Mouse (Mus musculus) CD4-positive, CD25-positive, alpha-beta regulatory T cell, adult 4 months (primary cell): ENCODE measurements around the gene Coa6. TPM values are rescaled to one million over a fixed set of nuclear protein-coding genes. Genes with fewer than 3 reads are reported as not detected.
A peak's percentile ranks its signal among the peaks of the same experiment; 100 is the strongest.
"Not testable (repeated sequence)": the region's sequence is repeated elsewhere in the genome, so short reads cannot be mapped to it uniquely, and the experiment has no call there.

Experiments
- ATAC-seq: one replicate; pipeline ENCODE4 v1.8.0; 2017
- polyA plus RNA-seq, 2 experiments: library from polyadenylated mRNA; unstranded; fragments of 100-300 nt; shearing (Covaris generic); gene quantifications; one replicate each; pipeline ENCODE4 v1.2.1; 2017

Coa6 gene
- 10 to 100 TPM; 49.3 to 50.9 TPM for polyA plus RNA-seq

GRCm38 (mm10) chr8:126422174-126422919 is at the start of gene Coa6:
TSS of gene Coa6 (plus strand) at chr8:126422515.
- ATAC-seq = peak; percentile 98

GRCm38 (mm10) chr8:126379580-126379979 is 42.7 kb upstream of the Coa6 start:
- no peak for ATAC-seq

GRCm38 (mm10) chr8:126380141-126380540 is 42.2 kb upstream of the Coa6 start:
- no peak for ATAC-seq

- no peak for ATAC-seq
These were observed 41.0 kb upstream of the Coa6 start for GRCm38 (mm10) chr8:126381299-126381698.

- ATAC-seq = no peak
These were observed 40.1 kb upstream of the Coa6 start for GRCm38 (mm10) chr8:126382216-126382615.

- ATAC-seq = no peak
These were observed 39.6 kb upstream of the Coa6 start for GRCm38 (mm10) chr8:126382749-126383148.

GRCm38 (mm10) chr8:126387566-126387965 is 34.7 kb upstream of the Coa6 start:
- no peak for ATAC-seq

GRCm38 (mm10) chr8:126391541-126391940 is 30.8 kb upstream of the Coa6 start:
- ATAC-seq = no peak

- no peak for ATAC-seq
These were observed 26.9 kb upstream of the Coa6 start for GRCm38 (mm10) chr8:126395386-126395785.

- no peak for ATAC-seq
These were observed 26.4 kb upstream of the Coa6 start for GRCm38 (mm10) chr8:126395917-126396316.

- no peak for ATAC-seq
These were observed 24.0 kb upstream of the Coa6 start for GRCm38 (mm10) chr8:126398349-126398748.

- ATAC-seq = not testable (repeated sequence)
These were observed 17.8 kb upstream of the Coa6 start for GRCm38 (mm10) chr8:126404550-126404949.

- no peak for ATAC-seq
These were observed 17.3 kb upstream of the Coa6 start for GRCm38 (mm10) chr8:126405030-126405429.

GRCm38 (mm10) chr8:126420834-126421233 is 1.5 kb upstream of the Coa6 start:
- ATAC-seq = peak; percentile 8

- no peak for ATAC-seq
These were observed 595 bp downstream of the Coa6 start for GRCm38 (mm10) chr8:126422920-126423300.

- ATAC-seq = no peak
These were observed 1.8 kb downstream of the Coa6 start for GRCm38 (mm10) chr8:126424163-126424562.

GRCm38 (mm10) chr8:126424946-126425345 is 2.6 kb downstream of the Coa6 start:
- ATAC-seq = no peak

GRCm38 (mm10) chr8:126429635-126430034 is 7.3 kb downstream of the Coa6 start:
- no peak for ATAC-seq

- no peak for ATAC-seq
These were observed 11.5 kb downstream of the Coa6 start for GRCm38 (mm10) chr8:126433827-126434226.

- ATAC-seq = no peak
These were observed 16.6 kb downstream of the Coa6 start for GRCm38 (mm10) chr8:126438937-126439336.

- no peak for ATAC-seq
These were observed 28.8 kb downstream of the Coa6 start for GRCm38 (mm10) chr8:126451158-126451557.

GRCm38 (mm10) chr8:126455383-126455782 is 33.1 kb downstream of the Coa6 start:
- ATAC-seq = no peak

GRCm38 (mm10) chr8:126460274-126460673 is 38.0 kb downstream of the Coa6 start:
- ATAC-seq = no peak

- no peak for ATAC-seq
These were observed 39.4 kb downstream of the Coa6 start for GRCm38 (mm10) chr8:126461735-126462134.

- no peak for ATAC-seq
These were observed 41.8 kb downstream of the Coa6 start for GRCm38 (mm10) chr8:126464071-126464470.
